Mouse (Mus musculus) spleen, embryonic (tissue): ENCODE measurements at regions not wholly inside any gene's neighbourhood (a gene's known extent, or its start where the extent isn't known, plus 50 kb on each side); places are given as distances from the start of the nearest gene placed in this dataset.

Experiments
- CTCF ChIA-PET: fragments of 350-600 bp; sonication (Branson Sonifier 250); formaldehyde crosslinking; loops from one replicate; lab custom pipeline; 2022; lab: Charles Lee

GRCm38 (mm10) chr13:79057424-79057823 is 857.9 kb upstream of the Nr2f1 start:
- CTCF ChIA-PET = no interaction called here

GRCm38 (mm10) chr13:79054481-79054880 is 854.9 kb upstream of the Nr2f1 start:
- CTCF ChIA-PET = no interaction called here

GRCm38 (mm10) chr13:79053428-79053827 is 853.9 kb upstream of the Nr2f1 start:
- CTCF ChIA-PET = no interaction called here

- CTCF ChIA-PET = no interaction called here
Observed at GRCm38 (mm10) chr13:79047240-79047639, 847.7 kb upstream of the Nr2f1 start.

- CTCF ChIA-PET = interaction anchor here (0.5 kb wide), 1 partner anchor 52 kb away, joined by 4 read pairs; no protein-coding TSS in a partner anchor
Observed at GRCm38 (mm10) chr13:79044657-79045056, 845.1 kb upstream of the Nr2f1 start.

- CTCF ChIA-PET = no interaction called here
Observed at GRCm38 (mm10) chr13:79037883-79038282, 838.3 kb upstream of the Nr2f1 start.

GRCm38 (mm10) chr13:79035276-79035675 is 835.7 kb upstream of the Nr2f1 start:
- CTCF ChIA-PET = no interaction called here

- CTCF ChIA-PET = no interaction called here
Observed at GRCm38 (mm10) chr13:79029974-79030373, 830.4 kb upstream of the Nr2f1 start.

- CTCF ChIA-PET = no interaction called here
Observed at GRCm38 (mm10) chr13:79027877-79028760, 828.6 kb upstream of the Nr2f1 start.

- CTCF ChIA-PET = no interaction called here
Observed at GRCm38 (mm10) chr13:79025645-79026044, 826.1 kb upstream of the Nr2f1 start.

- CTCF ChIA-PET = no interaction called here
Observed at GRCm38 (mm10) chr13:79018051-79018450, 818.5 kb upstream of the Nr2f1 start.

- CTCF ChIA-PET = no interaction called here
Observed at GRCm38 (mm10) chr13:79003313-79003712, 803.8 kb upstream of the Nr2f1 start.

GRCm38 (mm10) chr13:78998855-78999254 is 799.3 kb upstream of the Nr2f1 start:
- CTCF ChIA-PET = no interaction called here

GRCm38 (mm10) chr13:78992326-78992725 is 792.8 kb upstream of the Nr2f1 start:
- CTCF ChIA-PET = interaction anchor here (0.6 kb wide), 1 partner anchor 131 kb away, joined by 3 read pairs; no protein-coding TSS in a partner anchor

- CTCF ChIA-PET = no interaction called here
Observed at GRCm38 (mm10) chr13:78985921-78986320, 786.4 kb upstream of the Nr2f1 start.

- CTCF ChIA-PET = no interaction called here
Observed at GRCm38 (mm10) chr13:78977224-78977780, 777.7 kb upstream of the Nr2f1 start.

- CTCF ChIA-PET = no interaction called here
Observed at GRCm38 (mm10) chr13:78938351-78938741, 738.8 kb upstream of the Nr2f1 start.

- CTCF ChIA-PET = no interaction called here
Observed at GRCm38 (mm10) chr13:78937389-78938350, 738.1 kb upstream of the Nr2f1 start.

- CTCF ChIA-PET = no interaction called here
Observed at GRCm38 (mm10) chr13:78935990-78936650, 736.6 kb upstream of the Nr2f1 start.

- CTCF ChIA-PET = no interaction called here
Observed at GRCm38 (mm10) chr13:78928347-78928746, 728.8 kb upstream of the Nr2f1 start.

- CTCF ChIA-PET = no interaction called here
Observed at GRCm38 (mm10) chr13:78920802-78921201, 721.2 kb upstream of the Nr2f1 start.
